Mouse (Mus musculus) left cerebral cortex, adult 11 months (tissue): Measurements from ENCODE around the gene Paxbp1.
A peak's percentile ranks its signal among the peaks of the same experiment; 100 is the strongest.
"Not testable (repeated sequence)": the region's sequence is repeated elsewhere in the genome, so short reads cannot be mapped to it uniquely, and the experiment has no call there.

ENCODE experiments used
- DNase-seq: peaks from one replicate; pipeline ENCODE4 v3.0.0; 2022; ENCODE audit warnings: low spot score

Paxbp1 gene

DNA sequence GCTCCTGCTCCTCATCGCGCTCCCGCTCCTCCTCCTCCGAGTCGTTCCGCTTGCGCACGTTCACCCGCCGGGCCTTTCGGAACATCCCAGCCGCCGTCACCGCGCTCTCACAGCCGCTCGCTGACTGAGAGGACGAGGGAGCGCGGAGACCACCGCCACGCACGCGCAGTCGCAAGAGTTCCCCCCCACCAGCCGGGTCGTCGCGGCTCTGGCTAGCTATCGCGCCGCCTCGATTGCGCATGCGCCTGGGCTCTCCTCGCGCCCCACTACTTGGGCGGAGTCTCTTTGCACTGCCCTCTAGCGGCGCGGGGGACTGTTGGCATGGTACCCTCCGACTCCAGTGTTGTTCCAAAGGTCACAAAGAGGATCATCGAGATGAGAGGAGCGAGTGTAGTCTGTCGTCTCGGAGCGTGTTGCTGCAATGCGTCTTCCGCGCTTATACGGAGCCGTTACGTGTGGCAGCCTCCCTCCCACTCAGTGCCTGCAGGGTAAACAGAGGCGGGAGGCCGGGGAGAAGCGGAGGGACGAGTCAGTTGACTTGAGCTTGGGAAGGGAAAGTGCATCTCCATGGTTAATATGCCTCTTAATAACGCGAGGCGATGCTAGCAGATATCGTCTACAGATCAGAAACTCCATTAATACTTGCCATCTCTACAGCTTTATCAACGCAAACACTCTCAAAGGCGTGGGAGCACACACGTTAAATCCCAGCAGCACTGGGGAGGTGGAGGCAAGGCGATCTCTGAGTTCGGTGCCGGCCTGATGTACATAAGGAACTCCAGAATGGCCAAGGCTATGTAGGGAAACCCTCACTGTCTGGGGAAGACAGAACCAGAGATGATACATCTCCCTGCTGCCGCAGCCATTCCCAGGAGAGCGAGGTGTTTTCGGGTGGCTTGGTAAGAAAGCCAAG is at the start of gene Paxbp1:
Gene Paxbp1, minus strand, starts transcription at position 274 of the 913 bp plus-strand sequence.
- peak; percentile 97 for DNase-seq

GRCm38 (mm10) chr16:91086642-91087306 is 42.4 kb upstream of the Paxbp1 start:
- no peak for DNase-seq

DNA sequence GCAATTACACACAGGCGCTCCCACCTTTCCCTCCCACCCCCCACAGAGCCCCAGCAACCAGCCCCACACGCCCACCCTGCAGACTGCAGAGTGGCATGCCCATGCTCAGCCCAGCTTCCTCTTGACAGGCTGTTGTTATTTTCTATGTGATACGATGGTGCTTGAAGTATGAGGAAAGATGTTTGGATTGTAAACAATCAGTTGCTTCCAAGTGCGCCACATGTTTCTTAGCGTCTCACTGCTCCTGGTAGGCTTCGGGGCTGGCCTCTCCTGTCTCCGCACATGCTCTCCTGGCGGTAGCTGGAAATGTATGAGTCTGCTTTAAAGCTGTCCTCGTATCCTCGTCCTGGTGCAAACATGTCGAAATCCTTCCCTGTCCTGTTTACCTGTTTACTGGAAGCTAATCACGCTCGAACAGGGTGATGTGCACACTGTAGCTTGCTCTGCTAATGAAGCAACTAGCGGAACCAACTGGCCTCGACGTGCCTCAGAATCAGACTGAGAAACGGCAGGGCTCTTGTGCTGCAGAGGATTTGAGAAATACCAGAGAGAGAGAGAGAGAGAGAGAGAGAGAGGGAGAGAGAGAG is 41.0 kb upstream of the Paxbp1 start:
- DNase-seq, result no peak

DNA sequence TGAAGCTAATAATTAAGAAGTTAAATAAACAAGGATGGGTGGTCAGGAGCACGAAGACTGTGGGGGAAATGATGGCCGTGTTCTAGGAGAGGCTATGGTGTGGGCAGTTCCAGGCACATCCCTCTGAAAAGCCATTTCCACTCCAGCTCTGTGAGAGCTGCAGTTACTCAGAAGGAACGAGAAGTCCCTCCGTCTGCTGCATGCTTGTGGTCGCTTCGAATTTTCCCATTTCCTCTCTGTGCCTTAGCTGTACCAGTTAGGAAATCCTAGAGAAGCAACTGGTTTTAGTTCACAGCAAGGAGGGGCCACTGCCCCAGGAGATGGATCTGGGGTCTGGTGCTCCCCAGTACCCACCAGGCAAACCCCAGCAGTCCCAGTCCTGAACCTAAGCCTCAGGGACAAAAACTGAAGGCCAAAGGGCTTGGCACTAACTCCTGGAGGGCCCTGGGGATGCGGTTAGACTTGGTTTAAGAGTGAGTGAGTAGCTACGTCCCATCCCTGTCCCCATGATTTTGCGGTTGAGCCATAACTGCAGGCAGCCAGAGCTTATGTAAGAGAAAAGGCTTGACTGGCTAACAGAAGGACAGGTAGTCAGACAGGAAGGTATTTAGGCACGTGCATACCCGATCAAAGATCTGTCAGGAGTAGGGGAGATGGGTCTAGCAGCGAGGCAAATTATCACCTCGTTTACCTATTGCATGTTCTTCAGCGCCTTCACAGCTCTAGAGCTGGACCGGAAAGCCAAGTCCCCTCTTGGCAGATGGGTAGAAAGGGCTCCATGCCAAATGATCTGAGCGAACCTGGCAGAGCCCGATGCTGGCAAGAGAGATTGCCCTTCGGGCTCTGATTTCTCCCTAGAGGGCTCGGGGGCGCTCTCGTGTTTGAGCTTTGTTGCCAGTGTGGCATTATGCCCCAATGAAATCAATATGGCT is 40.2 kb upstream of the Paxbp1 start:
- DNase-seq, result no peak

- no peak for DNase-seq
Measured at GRCm38 (mm10) chr16:91083002-91083646, 38.8 kb upstream of the Paxbp1 start.

DNA sequence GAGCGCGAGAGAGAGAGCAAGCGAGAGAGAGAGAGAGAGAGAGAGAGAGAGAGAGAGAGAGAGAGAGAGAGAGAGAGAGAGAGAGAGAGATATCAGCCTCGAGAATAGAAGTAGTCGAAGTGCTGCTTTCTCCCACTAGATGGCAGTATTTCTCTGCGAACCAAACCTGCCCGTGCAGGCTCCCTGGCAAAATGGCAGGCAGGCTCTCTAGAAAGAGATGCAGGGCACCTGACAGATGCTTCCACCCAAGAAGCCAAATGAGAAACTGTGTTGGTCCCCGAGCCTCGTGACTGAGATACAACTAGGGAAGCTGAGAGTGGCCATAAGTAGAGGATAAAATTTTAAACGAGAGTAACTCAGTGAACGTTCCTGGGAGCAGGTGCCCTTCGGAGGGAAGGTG is 37.2 kb upstream of the Paxbp1 start:
- peak; percentile 64 for DNase-seq

GRCm38 (mm10) chr16:91076180-91076579 is 31.8 kb upstream of the Paxbp1 start:
- DNase-seq, result no peak

DNA sequence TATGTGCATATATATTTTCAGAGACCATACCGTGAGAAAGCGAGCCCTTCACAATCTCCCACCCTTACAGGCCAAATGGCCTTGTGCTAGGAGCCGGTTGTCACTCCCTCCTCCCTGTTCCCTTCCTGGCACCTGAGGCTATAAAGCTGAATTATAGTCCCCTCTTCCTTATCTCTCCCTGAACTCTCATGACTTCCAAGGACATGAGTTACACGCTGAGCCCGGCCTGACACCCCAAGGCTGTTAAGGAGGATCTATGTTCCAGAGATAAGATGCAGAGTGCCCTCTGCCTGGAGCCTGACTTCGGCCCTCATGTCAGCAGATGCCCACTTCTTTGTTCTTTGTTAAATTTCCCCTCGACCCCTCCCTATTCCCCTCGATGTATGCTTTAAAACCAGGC is 31.1 kb upstream of the Paxbp1 start:
- not testable (repeated sequence) for DNase-seq

- DNase-seq, result peak; percentile 87
Measured at GRCm38 (mm10) chr16:91073163-91073892, 29.0 kb upstream of the Paxbp1 start.

DNA sequence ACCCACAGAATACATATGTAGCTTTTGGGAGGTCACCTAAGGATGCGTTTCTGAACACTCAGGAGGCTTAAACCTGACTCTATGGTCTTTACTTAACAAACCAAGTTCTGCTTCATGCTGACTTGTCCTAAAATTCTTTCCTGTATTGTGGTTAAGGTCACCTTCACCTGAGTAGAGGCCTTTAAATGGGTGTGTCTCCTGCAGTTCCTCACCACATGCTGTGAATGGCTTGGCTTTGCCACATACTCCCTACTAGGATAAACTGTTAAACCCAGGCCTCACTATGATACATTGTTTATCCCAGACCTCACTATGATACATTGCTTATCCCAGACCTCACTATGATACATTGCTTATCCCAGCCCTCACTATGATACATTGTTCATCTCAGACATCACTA is 27.9 kb upstream of the Paxbp1 start:
- DNase-seq, result no peak

GRCm38 (mm10) chr16:91068969-91069368 is 24.6 kb upstream of the Paxbp1 start:
- no peak for DNase-seq

DNA sequence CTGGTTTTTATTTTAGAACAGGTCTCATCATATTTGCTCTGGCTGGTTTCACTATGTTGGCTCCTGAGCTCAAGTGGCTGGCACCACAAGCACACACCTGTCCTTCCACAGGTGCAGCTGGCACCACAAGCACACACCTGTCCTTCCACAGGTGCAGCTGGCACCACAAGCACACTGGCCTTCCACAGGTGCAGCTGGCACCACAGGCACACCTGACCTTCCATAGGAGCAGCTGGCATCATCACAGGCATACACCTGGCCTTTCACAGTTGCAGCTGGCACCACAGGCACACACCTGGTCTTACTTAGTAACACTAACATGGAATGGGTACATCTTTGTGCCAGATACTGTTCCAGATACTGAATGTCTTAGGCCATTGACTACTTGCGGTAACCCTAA is 22.8 kb upstream of the Paxbp1 start:
- DNase-seq, result no peak

- no peak for DNase-seq
Measured at GRCm38 (mm10) chr16:91064583-91065365, 20.4 kb upstream of the Paxbp1 start.

GRCm38 (mm10) chr16:91063786-91064185 is 19.4 kb upstream of the Paxbp1 start:
- DNase-seq, result no peak

GRCm38 (mm10) chr16:91061531-91062318 is 17.4 kb upstream of the Paxbp1 start:
- DNase-seq, result no peak

DNA sequence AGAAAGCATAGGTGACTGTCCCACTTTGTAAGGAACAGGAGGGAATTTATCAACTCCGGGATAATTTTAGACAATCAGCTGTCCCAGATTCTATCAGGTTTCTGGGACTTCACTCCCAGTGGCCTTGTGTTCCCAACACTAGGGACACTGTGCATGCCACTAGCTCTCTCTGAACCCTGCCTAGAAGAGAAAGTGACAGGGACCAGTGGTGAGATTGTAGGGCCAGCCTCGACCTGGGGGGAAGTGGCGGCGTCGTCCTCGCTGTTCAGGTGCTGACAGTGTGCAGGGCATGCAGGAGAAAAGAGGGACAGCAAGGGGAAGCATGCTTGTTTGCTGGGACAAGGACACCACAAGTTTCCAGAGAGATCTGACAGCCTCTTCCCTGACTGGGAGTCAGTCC is 13.4 kb upstream of the Paxbp1 start:
- DNase-seq, result no peak

DNA sequence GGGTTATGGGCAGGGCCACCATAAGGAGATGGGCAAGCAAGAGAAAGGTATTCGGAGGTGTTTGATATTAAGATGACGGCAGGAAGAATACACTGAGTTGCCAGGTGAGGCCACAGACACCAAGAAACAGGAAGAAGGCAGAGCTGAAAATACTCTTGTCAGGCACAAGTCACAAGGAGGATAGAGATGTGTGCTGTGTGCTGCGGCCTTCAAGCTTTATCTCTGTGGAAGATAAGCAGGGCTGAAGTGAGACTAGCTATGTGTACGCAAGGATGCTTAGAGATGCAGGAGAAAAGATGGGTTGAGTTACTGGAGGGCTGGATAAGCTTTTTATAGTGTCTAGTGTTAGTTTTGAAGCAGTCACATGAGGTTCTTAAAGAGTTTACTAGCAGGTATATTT is 12.9 kb upstream of the Paxbp1 start:
- no peak for DNase-seq

- DNase-seq, result peak; percentile 70
Measured at GRCm38 (mm10) chr16:91056043-91056821, 11.9 kb upstream of the Paxbp1 start.
